Mouse (Mus musculus) ZHBTc4 (cell line): Measurements from ENCODE around the gene Sec23b.

Experiments
- DNase-seq: peaks from one replicate; pipeline ENCODE4 v3.0.0-alpha.2; 2011; ENCODE audit warnings: low read depth, low spot score

Gene Sec23b

DNA sequence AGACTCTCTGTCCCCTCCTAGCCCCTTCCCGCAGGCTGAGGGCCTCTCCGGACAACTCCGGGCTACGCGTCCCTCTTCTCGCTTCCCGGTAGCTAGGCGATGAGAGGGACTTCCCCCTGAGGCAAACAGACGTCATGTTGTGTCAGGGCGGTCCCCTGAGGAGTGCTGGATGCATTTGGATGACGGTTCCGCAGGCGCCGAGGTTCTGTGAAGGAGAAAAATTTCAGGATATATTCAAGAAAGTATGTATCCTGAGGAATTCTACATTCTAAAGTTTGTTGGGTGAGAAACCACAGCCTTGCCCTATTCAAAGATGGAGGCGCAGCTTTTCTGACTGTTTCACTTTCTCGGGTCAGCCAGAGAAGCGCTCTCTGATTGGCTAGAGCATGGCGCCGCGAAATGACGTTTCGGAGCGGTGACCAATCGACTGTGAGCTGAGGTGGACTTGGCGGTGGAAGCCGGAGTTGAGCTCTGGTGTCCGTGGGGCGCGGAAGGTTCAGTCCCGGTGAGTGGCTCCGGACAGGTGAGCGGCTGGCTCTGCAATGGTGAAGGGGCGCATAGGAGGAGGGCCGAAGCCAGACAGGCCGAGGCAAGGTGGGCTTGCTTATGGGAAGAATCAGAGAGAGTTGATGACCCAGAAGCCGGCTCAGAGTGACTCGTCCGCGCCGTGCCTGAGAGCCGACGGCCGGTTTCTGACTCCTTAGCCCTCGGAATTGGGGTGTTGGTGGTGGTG is at the start of gene Sec23b:
Gene Sec23b, plus strand, starts transcription at position 410 of the 733 bp plus-strand sequence.
- peak; percentile 97 for DNase-seq

DNA sequence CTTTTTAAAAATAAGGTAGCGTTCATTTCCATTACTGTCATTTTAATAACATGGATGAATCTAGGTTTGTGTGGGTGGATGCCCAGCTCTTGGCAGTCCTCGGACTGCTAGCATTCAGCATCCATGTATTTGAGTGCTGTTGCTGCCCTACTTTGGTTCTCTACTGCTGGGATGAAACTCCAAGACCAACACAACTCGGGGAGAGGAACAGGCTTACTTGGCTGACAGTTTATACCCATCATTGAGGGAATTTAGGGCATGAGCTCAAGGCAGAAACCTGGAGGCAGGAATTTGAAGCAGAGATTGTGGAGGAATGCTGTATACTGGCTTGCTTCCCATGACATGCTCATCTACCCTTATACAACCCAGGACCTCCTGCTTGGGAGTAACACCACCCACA is 41.4 kb upstream of the Sec23b start:
- no peak for DNase-seq

DNA sequence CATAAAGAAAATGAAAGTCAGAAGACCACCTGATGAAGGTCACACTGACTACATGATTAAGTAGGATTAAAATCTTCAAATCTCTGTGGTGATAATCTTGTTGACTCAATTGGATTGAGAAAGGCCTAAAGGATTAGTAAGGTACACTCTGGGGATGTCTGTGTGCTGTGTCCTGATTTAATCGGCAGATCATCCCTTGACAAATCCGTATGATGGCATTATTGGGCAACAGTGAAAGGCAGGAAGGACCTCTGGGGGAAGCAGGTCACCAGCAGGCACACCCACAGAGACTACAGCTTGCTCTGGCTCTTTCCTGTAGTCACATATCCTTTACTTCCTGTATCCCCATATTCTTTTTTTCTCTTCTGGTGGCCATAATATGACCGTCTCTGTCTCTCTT is 36.3 kb upstream of the Sec23b start:
- no peak for DNase-seq

DNA sequence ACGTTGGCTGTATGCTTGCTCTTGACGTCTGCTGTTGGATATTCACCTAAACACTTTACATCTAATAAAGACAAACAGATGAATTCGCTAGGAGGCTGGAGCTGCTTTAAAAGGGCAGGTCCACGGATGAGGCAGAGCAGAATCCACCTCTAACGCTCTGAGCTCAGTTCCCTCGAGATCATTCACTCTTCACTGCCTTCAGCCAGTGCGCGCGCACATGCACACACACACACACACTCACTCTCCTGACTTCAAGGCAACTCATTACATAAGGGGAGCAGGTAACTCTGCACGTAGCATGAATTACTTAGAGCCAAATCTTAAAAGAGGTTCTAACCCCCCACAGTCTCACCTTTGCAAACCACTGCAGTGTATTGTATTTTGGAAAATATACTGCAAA is 30.2 kb upstream of the Sec23b start:
- no peak for DNase-seq

DNA sequence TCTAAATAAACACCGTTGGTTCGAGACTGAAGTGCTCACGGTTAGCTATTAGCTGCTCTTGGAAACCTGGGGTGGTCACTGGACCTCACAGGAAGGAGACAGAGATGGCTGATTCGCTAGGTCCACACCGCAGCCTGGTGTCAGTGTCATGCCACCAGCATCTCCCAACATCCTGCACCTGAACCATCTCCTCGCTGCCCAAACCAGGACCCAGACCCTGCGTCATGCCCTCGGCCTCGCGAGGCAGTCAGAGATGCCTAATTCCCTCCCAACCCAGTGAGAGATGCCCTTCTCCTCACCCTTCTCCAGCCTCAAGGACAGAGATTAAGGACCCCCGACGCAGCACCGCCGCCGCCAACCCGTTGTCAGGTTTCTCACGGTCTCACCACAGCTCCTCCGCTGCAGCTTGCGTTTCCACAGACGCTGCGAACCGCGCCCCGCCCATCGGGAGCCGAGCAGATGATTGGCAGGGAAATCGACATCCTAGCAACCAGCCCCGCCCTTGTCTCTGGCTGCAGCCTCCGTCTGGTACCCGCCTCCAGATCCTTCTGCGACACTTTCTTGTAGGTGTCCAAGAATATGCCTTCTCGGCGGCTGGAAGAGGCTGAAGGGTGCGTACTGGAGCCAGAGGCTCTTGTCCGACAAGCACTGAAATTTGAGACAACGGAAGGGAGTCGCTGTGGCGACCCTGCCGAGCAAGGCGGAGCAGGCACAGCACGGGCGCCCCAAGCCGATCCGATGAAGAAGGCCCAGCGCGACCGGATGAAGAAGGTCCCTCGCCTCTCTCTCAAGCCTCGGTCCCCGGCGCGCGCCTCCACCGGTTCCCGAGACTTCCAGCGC is 28.8 kb upstream of the Sec23b start, which contains the start of the genes Dzank1 and Polr3f:
Gene Dzank1, minus strand, starts transcription at position 434 of the 840 bp plus-strand sequence.
Gene Polr3f, plus strand, starts transcription at position 738 of the 840 bp plus-strand sequence.
- DNase-seq = peak; percentile 99

DNA sequence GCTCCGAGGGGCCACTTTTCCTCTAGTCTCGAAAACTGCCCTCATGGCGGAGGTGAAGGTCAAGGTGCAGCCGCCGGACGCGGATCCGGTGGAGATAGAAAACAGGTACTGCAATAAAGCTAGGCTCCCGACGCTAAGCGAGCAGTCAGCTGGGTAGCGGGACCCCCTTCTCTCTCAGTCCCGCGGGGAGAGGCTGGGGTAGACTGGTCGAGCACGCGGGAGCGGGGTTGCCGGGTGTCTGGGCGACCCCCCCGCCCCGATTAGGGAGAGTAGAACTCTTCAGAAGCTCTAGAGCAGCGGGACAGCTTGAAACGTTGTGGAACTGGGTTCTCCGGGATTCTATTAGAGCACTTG is 28.2 kb upstream of the Sec23b start:
- DNase-seq = no peak

DNA sequence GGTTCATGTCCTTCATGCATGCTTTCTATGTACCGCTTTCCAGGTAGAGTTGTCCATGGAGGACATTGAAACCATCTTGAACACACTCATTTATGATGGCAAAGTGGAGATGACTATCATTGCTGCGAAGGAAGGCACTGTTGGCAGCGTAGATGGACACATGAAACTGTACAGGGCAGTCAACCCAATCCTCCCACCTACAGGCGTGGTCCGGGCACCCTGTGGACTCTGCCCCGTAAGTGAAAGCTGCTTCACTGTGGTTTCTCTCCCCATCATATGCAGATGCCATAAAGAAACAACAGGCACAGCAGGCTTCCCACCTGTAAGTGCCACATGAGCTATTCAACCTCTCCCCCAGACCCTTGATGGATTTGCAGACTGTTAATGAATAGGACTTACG is 18.9 kb upstream of the Sec23b start:
- DNase-seq = no peak

DNA sequence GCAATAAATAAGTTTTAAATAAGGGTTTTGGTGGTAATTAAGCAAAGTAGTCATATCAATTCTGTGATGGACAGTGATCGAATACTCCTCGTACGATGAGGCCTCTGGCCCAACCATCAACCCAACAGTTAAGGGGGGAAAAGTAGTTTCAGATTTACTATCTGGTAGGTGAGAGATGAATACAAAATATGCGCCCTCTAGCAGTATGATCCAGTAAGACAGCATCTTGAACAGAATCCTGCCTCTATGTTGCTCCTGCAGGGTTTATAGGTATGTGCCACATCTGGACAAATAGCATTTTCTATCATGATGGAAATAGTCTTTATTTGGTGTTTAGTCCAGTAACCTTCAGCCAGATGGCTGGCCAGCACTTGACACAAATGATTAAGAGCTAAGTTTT is 14.8 kb upstream of the Sec23b start:
- DNase-seq = no peak

DNA sequence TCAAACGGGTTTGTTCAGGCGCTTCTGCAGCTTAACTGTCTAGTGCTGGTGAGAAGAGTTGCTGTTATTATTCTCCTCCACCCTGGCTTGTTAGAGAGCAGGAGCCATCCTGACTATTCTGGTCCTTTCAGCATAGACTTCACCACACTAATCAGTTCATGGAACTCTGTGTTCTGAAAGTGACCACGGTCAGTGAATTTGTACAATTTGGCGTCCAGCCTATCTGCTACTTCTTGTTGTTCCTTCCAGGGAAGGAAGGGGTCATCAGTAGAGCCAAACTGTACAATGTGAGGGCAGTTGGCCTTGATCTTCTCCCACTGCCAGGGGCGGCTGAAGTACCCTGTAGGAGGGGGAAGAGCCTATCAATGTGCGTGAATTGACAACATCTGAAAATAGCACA is 12.4 kb upstream of the Sec23b start:
- no peak for DNase-seq

DNA sequence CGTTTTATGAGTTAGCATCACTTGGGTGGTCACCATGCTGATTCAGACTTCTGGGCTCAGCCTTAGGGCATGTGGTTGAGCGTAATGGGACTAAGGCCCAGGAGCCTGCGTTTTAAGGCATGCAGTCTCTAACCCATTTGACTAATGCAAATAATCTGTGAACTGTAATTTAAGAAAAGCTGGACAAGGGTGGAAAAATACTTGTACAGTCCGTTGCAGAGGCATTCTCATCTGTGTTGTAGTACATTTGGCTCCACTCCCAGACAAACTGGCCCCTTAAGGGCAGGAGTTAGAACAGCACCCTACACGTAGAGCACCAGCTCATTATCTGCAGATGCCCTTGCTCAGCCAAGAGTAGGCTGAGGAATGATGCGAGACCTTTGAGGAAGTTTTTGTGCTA is 11.4 kb upstream of the Sec23b start:
- DNase-seq = no peak

DNA sequence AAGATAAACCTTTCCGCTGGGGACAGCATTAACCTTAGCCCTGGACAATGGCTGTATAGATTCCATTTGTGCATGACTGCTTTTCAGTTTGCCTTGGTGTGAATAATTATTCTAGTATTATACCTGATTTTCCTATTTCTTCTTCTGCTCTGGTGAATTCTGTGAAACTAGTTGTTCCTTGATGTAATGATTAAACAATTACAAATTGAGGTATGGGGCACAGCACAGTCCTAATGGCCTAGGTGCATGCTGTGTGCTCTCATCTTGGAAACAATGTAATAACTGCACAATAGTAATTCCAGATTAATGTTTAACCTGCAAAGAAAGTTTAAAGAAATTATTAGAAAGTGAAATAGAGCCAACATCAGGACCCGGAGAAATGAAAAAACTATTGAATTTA is 11.0 kb upstream of the Sec23b start:
- no peak for DNase-seq

DNA sequence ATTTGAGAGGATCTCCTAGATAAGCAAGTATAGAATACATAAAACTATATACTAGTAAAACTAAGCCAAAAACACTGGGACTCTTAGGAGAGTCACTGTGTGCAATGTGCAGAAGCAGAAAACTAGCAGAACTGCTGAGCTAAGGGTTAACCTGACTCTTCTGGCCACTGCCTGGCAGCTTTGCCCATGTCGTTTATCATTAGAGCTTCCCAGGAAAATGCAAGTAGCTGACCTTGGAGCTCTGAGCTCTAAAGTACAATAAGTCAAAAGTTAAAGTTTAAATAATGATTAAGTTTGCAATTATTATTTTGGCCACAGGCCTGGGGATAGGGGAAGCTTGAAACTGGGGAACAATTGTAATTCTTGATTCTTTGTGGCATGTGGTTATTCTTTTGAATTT is 10.5 kb upstream of the Sec23b start:
- DNase-seq = no peak

DNA sequence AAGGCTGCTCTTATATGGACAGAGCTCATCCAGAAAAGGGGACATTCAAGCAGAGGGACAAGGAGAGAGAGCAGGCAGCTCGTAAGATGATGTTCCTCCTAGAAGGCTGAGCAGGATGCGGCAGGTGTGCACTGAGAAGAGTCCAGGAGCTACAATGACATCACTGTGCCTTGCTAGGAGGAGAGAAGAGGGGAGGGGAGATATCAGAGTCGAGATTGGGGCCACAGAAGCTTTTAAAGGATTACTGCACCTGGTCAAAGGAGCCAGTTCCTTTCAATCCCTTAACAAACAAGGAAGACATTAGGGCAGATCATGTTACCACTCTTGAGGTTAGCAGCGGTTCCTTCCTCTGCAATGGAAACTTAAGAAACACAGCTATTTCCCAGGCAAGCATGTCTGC is 8.5 kb upstream of the Sec23b start:
- DNase-seq = no peak

DNA sequence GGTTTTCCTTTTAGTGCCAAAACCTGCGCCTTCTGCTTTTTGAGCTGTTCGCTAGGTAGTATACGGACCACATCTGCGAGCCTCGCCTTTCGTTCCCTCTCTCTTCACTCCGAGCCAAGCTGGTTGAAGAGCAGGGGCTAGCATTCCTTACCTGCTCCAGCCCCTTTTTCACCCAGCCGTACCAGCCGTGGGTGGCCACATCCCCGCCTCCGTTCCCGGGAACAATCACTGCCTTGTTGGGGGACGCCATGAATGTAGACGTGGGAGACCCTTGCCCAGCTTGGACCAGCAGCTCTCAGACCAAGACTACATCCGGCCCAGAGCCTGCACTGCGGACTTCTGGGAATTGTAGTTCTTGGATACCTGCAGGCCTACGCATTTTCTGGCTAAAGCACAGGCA is 5.5 kb upstream of the Sec23b start, which contains the start of gene Rbbp9:
Gene Rbbp9, minus strand, starts transcription at position 341 of the 400 bp plus-strand sequence.
- DNase-seq = peak; percentile 85

DNA sequence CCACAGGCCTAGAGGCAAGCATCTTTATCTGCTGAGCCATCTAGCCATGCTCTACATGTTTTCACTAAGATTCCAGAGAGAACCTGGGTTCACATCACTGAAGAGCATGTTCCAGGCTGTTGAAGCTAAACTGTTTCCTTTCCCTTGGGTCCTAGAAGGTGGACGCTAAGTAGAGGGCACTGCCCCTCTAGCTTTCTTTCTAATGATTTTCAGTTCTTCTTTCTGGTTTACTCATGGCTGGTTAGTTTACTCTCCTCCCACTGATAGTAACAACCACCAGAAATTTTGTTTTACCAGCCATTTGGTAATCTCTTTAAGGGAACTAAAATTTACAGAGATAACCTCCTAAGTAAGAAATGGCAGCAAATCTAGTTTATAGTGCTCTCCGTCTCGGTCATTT is 2.1 kb upstream of the Sec23b start:
- no peak for DNase-seq

DNA sequence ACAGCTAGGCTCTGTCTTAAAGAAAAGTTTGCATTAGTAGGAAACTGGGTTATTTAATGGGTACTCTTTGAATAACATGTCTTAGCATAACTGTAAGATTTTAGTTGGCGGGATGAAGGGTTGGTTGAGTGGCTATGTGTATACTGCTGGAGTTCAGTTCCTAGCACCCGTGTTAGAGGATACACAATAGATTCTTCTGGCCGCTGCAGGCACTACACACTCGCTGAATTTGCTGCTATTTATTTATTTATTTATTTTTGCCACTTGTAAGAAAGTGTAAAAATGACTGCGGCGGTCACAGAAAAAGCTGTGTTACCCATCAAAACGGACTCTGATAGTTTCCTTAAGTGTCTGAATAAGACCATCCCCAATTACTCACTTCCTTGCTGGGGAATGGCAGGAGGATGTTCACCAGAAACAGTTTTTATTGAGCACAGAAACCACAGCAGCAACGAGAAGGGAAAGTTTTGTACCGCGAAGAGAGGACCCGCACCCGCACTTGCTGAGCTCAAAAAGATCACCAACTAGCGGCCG is 676 bp upstream of the Sec23b start:
- DNase-seq = peak; percentile 2

DNA sequence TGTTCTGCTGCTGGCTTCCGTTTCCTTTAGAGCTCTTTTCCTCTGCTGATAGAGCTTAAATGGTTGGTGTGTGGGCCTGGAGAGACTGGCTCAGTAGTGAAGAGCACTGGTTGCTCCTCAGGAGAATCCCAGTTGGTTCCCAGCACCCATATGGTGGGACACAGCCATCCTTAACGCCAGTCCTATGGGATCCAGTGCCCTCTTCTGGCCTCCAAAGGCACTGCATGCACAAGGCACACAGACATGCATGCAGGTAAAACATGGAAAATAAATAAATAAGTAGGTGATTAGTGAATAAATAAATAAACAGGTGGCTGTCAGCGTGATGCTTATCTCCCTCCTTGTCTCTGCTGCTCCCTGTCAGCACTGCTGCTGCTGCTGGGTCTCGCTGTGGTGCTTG is 32.7 kb downstream of the Sec23b start:
- peak; percentile 70 for DNase-seq

DNA sequence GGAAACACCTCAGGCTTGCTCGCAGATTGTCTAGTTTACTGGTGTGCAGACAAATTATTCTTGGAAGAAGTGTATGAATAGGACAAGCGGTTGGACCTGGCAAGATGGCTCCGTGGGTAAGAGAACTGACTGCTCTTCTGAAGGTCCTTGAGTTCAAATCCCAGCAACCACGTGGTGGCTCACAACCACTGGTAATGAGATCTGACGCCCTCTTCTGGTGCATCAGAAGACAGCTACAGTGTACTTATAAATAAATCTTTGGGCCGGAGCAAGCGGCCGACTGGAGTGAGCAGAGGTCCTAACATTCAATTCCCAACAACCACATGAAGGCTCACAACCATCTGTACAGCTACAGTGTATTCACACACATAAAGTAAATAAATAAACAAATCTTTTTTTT is 37.0 kb downstream of the Sec23b start:
- DNase-seq = peak; percentile 69

DNA sequence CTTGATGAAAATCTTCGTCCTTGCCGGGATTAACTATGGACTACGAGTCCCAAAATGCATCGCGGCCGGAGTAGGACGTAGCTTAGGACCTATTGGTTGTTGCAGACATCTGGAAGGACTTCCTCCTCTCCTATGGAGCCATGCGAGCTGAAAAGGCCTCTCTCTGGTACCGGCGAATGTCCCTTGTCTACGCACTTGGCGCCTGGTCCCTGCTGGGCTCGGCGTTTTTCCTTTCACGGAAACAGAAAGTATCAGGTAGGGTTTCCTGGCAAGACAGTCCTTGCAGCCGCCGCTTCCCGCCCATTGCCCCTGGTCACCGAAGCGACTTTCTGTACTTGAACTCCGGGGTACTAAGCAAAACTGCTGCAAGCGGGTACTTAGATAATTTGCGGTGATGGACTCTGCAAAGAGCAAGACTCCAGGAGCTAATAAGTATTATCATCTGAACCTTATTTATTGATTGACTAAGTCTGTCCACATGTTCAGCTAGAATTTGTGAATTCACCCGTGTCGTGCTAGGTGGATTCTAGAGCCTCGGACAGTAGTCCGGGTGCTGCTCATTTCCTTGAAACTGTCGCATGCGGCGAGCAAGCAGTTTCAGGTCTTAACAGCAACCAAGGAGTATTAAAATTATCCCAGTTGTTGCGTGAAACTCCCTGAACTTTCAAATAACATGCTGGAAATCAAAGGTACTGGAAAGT is 38.1 kb downstream of the Sec23b start, which contains the start of gene Smim26:
Gene Smim26, plus strand, starts transcription at position 104 of the 701 bp plus-strand sequence.
- peak; percentile 89 for DNase-seq

DNA sequence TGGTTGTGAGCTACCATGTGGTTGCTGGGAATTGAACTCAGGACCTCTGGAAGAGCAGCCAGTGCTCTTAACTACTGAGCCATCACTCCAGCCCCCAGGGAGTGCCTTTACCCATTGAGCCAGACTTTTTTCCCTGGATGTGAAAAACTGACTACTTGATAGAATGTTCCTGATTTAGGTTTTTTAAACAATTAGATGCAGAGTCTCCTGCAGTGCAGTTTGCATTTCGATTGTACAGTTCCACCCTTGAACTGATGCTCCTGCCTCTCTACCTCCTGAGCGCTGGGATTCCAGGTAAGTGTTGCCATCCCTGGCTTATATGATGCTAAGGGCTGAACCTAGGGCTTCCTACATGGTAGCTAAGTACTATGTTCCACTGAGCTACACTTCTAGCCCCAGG is 42.0 kb downstream of the Sec23b start:
- peak; percentile 22 for DNase-seq

DNA sequence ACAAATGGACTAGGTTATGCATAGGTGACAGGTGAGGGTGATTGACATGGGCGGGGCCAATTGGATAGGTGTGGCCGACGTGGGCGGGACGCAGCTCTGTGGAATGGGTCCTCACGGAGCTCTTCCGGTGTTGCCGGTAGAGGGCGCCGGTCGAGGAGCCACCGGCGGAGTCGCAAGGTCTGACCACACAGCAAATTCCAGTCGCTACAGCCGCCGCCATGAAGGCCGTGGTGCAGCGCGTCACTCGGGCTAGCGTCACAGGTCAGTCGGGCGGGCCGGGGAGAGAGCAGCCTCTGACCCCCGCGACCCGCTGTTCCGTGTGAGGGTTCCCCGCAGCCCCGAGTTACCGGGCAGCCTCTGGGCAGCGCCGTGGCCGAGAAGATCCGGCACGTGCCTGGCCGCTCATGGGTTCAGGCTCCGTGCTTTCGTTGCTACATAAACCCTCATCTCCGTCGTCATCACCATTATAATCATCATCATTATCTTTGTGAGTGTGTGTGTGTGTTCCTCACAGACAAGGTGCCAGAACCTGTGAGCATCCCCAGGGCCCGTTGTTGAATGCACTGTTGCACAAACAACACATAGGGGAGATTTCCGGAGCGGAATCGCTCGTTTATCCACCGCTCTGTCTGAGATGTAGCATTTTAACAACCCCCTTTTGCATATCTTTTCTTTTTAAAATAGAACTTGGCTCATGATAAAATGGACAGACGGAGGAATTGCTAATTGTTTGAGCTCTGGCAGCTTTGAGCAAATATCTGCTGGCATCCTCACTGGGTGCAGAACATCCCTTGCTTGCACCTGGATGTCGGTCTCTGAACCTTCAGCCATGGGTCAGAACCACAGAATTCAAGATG is 44.0 kb downstream of the Sec23b start, which contains the start of gene Dtd1:
Gene Dtd1, plus strand, starts transcription at position 67 of the 857 bp plus-strand sequence.
- DNase-seq = peak; percentile 94
